Mouse (Mus musculus) small intestine, adult 2 months (tissue): ENCODE results near the gene Mast1.

Experiments used
- CTCF ChIP-seq: fragments of 200-500 bp; IDR thresholded peaks from 2 replicates; pipeline ENCODE4 v1.5.1; 2012; ENCODE audit warnings: low read depth, mild to moderate bottlenecking, control low read depth, inconsistent platforms, low read length, moderate library complexity, mixed read lengths; ENCODE audit not compliant: insufficient replicate concordance, insufficient read length; ENCODE audit errors: extremely low read depth
- POLR2A ChIP-seq: fragments of 200-500 bp; IDR thresholded peaks from 2 replicates; pipeline ENCODE4 v1.6.1; 2012; ENCODE audit warnings: low read depth, mild to moderate bottlenecking, control low read depth, inconsistent platforms, low read length, moderate library complexity

GRCm38 (mm10) chr8:84933767-84934559 lies 3.2 kb downstream of the Mast1 start:
- TF ChIP-seq CTCF (no peak), POLR2A (no peak)
